Mouse (Mus musculus): ENCODE measurements around the gene Sgsh. TPM values are rescaled to one million over a fixed set of nuclear protein-coding genes. Genes with fewer than 3 reads are reported as not detected.

Gene Sgsh
- total RNA-seq, 1 experiment from 2014 or later, result 14.8 TPM

DNA sequence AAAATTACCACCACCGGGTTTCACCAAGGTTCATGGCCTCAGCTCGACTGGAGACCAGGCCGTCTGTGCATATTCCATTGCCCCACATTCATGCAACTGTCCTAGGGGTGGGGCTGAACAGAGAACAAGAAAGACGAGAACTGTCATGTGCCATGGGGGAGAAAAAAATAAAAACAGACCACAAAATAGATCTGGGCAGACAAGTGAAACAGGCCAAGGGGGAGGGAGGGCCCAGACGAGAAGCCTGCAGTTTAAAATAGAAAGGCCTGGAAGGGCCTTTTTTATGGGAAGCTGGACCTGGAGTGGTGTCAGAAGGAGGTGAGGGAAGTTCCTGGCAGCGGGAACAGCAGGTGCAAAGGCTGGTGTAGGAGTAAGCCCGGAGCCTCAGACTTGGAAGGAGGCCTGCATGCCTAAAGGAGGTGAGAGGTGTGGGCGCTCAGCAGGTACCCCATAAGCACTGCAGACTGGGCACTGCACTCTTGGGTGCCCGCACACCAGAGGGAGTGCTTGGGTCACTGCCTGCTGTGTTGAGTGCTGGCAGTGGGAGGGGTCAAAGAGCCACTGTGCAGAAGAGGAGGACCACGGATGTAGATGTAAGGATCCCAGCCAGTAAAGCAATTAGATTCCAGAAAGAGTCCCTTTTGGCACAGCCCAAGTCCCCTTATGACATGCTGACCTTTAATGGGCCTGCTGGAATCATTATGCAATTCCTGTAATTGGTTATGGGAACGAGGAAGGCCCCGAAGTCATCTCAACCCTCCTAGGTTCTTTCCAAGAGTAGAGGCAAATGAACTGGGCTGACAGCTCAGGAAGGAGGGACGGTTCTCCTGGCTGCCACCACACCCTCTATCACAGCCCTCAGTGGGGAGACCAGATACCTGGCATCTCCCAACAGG lies 48.3 kb downstream of the Sgsh start:
- DNase-seq, result no peak

DNA sequence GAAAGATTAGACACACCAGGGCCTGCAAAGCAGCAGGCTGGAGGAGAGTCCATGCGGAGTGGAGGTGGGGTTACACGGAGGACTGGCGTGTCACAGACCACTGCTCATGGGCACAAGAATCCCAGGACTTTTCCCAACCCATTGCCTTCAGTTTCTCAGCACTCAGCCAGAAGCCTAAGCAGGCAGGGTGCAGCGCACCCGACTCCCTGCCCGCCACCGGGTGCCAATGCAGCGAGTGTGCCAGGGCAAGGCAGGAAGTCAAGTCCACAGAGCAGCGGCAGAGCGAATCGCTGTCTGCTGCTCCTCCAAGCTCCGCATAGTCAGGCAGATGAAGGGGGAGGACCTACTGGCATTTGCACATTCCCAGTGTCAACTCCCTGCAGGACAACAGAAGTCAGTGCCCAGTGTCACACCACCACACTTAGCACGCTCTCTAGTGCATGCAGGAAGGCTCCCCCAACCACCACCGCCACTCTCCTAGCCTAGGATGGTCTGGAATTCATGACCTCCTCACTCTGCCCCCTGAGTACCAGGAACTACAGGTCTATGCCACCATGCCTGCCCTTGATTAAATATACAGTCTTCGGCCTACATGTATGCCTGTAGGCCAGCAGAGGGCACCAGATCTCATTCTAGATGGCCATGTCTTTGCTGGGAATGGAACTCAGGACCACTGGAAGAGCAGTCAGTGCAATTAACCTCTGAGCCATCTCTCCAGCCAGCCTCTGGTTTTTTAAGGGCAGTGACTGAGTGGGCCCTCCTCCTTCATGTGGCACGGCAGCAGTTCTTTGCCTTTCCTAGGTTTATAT lies 50.2 kb downstream of the Sgsh start:
- peak; percentile 71 for DNase-seq

DNA sequence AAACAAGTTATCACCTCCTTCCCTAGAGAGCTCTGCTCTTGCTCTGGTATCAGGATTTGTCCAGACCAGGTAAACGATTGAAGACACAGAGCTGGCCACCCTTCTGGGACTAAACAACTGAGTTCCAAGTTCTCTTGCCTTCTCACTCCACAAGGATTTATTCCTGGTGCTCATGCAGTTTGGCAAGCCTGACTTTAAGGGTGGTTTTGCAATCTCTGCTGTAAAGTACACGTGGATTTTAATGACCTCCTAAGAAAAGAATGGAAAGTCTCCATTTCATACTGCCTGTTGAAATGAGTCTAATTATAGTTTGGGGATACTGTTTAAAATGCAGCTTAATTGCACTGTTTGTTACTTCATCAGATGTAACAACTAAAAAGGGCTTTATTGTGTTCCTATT lies 54.4 kb downstream of the Sgsh start:
- DNase-seq, result no peak

DNA sequence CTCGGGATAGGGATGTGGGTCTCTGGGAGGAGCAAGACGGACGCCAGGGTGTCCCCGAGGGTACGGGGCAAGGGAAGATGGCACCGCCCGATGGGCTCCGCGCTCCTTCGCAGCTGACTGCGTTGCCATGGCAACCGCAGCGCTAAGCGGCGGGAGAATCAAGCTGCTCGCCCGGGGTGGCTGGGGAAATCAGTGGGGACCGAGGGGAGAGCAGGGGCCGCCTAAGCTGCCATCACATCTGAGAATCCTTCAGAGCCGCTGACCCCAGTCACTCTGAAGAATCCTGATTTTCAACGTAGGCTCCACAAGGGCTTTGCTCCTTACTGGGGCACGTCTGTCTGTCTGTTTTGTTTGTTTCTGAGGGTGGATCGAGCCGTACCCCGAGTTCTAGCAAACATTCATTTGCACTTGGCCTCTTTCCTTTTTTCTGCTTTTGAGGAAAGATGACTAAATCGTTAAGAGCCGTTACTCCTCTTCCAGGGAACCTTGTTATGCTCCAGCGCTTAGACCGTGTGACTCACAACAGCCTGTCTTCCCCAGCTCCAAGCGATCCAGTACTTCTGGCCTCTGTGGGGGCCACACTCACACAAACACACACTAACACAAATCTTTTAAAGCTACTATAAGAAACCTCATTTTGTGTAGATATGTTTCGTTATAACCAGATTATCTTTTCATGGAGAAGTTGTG lies 54.9 kb downstream of the Sgsh start:
- peak; percentile 46 for DNase-seq

DNA sequence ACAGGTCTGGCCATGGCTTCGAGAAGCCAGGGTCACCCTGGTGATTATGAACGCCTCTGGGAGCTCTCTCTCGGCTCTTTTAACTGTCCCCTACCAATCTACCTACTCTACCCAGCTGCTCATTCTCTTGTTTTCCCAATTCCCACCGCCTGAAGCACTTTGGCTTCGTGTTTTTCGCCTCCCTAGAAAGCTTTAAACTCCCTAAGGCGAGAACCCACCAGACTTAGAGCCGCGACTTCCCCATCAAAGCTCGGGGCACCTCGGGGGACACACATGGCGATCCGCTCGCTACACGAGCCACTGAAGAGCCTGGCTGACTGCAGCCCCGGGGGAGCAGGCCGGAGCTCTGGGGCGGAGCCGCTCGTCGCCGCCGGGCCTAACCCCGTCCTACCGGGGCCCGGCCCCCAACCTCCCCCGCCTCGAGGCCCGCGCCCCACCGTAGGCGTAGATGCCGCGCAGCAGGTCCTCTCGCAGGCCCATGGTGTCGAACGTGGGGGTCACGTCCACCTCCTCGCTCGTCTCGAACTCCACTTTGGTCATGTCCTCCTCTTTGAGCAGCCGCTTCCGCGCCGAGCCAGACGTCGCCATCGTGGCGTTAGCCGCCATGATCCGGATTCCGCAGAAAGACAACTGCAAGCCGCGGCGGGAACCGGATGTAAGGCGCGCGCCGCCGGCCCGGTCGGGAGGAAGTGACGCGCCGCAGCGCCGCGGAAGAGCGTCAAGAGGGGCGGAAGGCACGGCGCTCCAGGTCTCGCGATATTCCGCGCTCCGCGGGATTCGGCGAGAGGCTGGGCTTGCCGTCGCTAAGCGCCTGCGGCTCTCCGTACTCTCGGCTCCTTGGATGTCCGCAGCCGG lies 55.7 kb downstream of the Sgsh start, which contains the start of gene Eif4a3:
Gene Eif4a3, minus strand, starts transcription at position 699 of the 855 bp plus-strand sequence.
- peak; percentile 97 for DNase-seq

DNA sequence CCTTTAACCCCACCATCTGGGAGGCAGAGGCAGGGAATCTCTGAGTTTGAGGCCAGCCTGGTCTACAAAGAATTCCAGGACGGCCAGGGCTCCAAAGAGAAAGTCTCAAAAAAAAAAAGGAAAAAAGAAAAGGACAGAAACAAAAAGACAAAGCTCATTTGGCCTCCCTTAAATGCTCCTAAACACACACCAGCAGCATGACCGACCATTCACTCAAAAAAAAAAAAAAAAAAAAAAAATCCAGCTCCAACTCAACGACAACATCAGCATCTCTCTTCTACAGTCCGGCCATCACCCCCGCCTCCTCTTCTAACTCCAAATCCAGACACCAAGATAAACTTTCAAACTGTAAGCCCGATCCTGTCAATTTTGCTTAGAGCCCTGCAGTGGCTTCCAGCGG lies 56.4 kb downstream of the Sgsh start:
- no peak for DNase-seq

DNA sequence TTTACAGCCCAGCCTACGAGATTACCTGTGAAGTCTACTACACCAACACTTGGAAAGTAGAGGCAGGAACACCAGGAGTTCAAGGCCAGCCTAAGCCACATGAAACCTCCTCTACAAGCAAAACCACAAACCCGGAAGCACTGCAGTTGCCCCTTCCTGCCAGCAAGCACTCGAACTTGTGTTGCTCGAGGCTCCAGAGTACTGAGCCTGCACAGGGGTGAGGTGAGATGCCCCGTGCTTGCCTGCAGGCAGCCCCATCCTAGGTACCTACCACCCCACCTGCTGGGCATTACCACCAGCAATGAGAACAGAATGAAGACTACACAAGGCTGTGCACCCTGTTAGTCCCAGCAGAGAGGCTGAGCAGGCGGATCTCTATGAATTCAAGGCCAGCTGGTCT lies 57.3 kb downstream of the Sgsh start:
- no peak for DNase-seq

Small RNAs within 50 kb of the gene (microRNA-seq; reads per million reads assigned to microRNA genes)
- gene Mir1932, result 0.85 to 1.5 reads per million in 2 experiments

Other genes starting within 250 kb of the Sgsh start
- 18.1 and 18.7 TPM in 2 replicates for gene Tbc1d16, start 127.0 kb downstream of the Sgsh start, total RNA-seq (2021)
- gene Ccdc40, start 127.0 kb downstream of the Sgsh start, total RNA-seq (2021), result 0.44 and 0.45 TPM in 2 replicates
- gene Gaa, start 87.6 kb downstream of the Sgsh start, total RNA-seq (2021), result 78.3 and 81.3 TPM in 2 replicates
- gene Eif4a3, start 55.4 kb downstream of the Sgsh start, total RNA-seq (2021), result 129 and 132 TPM in 2 replicates
- 0.30 and 0.38 TPM in 2 replicates for gene Card14, start 47.8 kb downstream of the Sgsh start, total RNA-seq (2021)
- gene Slc26a11, start within 50 bp of the Sgsh start, total RNA-seq (2021), result 7.5 and 9.7 TPM in 2 replicates
- gene Rnf213, start 37.6 kb upstream of the Sgsh start, total RNA-seq (2021), result 25.6 and 28.0 TPM in 2 replicates
- 19.7 and 22.4 TPM in 2 replicates for gene Endov, start 135.8 kb upstream of the Sgsh start, total RNA-seq (2021)
- gene Nptx1, start 192.2 kb upstream of the Sgsh start, total RNA-seq (2021), result 3.3 and 4.1 TPM in 2 replicates
- 45.5 and 47.9 TPM in 2 replicates for gene Rptor, start 247.4 kb upstream of the Sgsh start, total RNA-seq (2021)